Mouse (Mus musculus): ENCODE data around the gene Etv1. TPM values are rescaled to one million over a fixed set of nuclear protein-coding genes. Genes with fewer than 3 reads are reported as not detected.

The Etv1 gene
- polyA plus RNA-seq, 1 experiment from 2014 or later = 39.3 TPM

GRCm38 (mm10) chr12:38786571-38786970 is 7.4 kb downstream of the Etv1 start:
- H3K4me3 ChIP-seq = no peak overlapping the region
- H3K27me3 ChIP-seq = no peaks in the 10 kb centered on the region
- H3K4me2 ChIP-seq (replicated peaks) = no peak overlapping the region
- H3K36me3 ChIP-seq = no peaks in the 10 kb centered on the region
- peaks cover 16% of the 10 kb centered on the region for H3K4me1 ChIP-seq
- no peak overlapping the region for H3K9ac ChIP-seq (replicated peaks)
- no peak overlapping the region for H3K27ac ChIP-seq (replicated peaks)
- H3K9me3 ChIP-seq = no peaks in the 10 kb centered on the region
- ATAC-seq (replicated peaks) = no peak
- 92% methylated on average over 4 of the region's 4 CpGs for WGBS

- no peak for ATAC-seq (replicated peaks)
- H3K36me3 ChIP-seq = no peaks in the 10 kb centered on the region
- no peak overlapping the region for H3K4me3 ChIP-seq
- H3K4me2 ChIP-seq (replicated peaks) = no peak overlapping the region
- no peaks in the 10 kb centered on the region for H3K27me3 ChIP-seq
- H3K9ac ChIP-seq (replicated peaks) = no peak overlapping the region
- H3K9me3 ChIP-seq = no peaks in the 10 kb centered on the region
- no peak overlapping the region for H3K27ac ChIP-seq (replicated peaks)
- H3K4me1 ChIP-seq = peaks cover 13% of the 10 kb centered on the region
- WGBS = 64% methylated on average over 3 of the region's 3 CpGs
Observed at GRCm38 (mm10) chr12:38787704-38788103, 8.5 kb downstream of the Etv1 start.

- Histone ChIP-seq H3K36me3 (no peaks in the 10 kb centered on the region), H3K4me2 (replicated peaks) (peak overlapping the region; percentile 11; the same call in 1 of the 2 replicates), H3K9ac (replicated peaks) (no peak overlapping the region), H3K27me3 (no peaks in the 10 kb centered on the region), H3K9me3 (no peaks in the 10 kb centered on the region), H3K4me3 (no peak overlapping the region), H3K4me1 (peaks cover 8% of the 10 kb centered on the region), H3K27ac (replicated peaks) (no peak overlapping the region)
- WGBS = 24% methylated on average over 6 of the region's 6 CpGs
- ATAC-seq (replicated peaks) = peak; percentile 85
Observed at GRCm38 (mm10) chr12:38788621-38789020, 9.4 kb downstream of the Etv1 start.

- WGBS = 89% methylated on average over 10 of the region's 10 CpGs
- no peak overlapping the region for H3K27ac ChIP-seq (replicated peaks)
- ATAC-seq (replicated peaks) = no peak
- H3K4me3 ChIP-seq = no peak overlapping the region
- H3K9ac ChIP-seq (replicated peaks) = no peak overlapping the region
- peaks cover 7% of the 10 kb centered on the region for H3K4me1 ChIP-seq
- no peaks in the 10 kb centered on the region for H3K9me3 ChIP-seq
- H3K27me3 ChIP-seq = no peaks in the 10 kb centered on the region
- no peak overlapping the region for H3K4me2 ChIP-seq (replicated peaks)
- no peaks in the 10 kb centered on the region for H3K36me3 ChIP-seq
Observed at GRCm38 (mm10) chr12:38789789-38790355, 10.7 kb downstream of the Etv1 start.

- no peak overlapping the region for H3K4me2 ChIP-seq (replicated peaks)
- WGBS = 79% methylated on average over 4 of the region's 4 CpGs
Observed at GRCm38 (mm10) chr12:38793076-38793475, 13.9 kb downstream of the Etv1 start.

GRCm38 (mm10) chr12:38793697-38794096 is 14.5 kb downstream of the Etv1 start:
- WGBS = 56% methylated on average over 2 of the region's 2 CpGs
- H3K27me3 ChIP-seq = no peaks in the 10 kb centered on the region

More at GRCm38 (mm10) chr12:38793076-38793475, 13.9 kb downstream of the Etv1 start:
- no peaks in the 10 kb centered on the region for H3K9me3 ChIP-seq
- no peaks in the 10 kb centered on the region for H3K27me3 ChIP-seq
- H3K27ac ChIP-seq (replicated peaks) = no peak overlapping the region
- no peak for ATAC-seq (replicated peaks)
- H3K4me1 ChIP-seq = peaks cover 7% of the 10 kb centered on the region
- H3K4me3 ChIP-seq = no peak overlapping the region
- no peaks in the 10 kb centered on the region for H3K36me3 ChIP-seq
- no peak overlapping the region for H3K9ac ChIP-seq (replicated peaks)

GRCm38 (mm10) chr12:38807031-38807430 is 27.9 kb downstream of the Etv1 start:
- ATAC-seq (replicated peaks) = no peak
- Histone ChIP-seq H3K36me3 (no peaks in the 10 kb centered on the region), H3K4me1 (no peaks in the 10 kb centered on the region), H3K4me2 (replicated peaks) (no peak overlapping the region), H3K4me3 (no peak overlapping the region), H3K27me3 (no peaks in the 10 kb centered on the region), H3K9me3 (no peaks in the 10 kb centered on the region), H3K9ac (replicated peaks) (no peak overlapping the region), H3K27ac (replicated peaks) (no peak overlapping the region)
- WGBS = 80% methylated on average over 5 of the region's 5 CpGs

More at GRCm38 (mm10) chr12:38793697-38794096, 14.5 kb downstream of the Etv1 start:
- no peak for ATAC-seq (replicated peaks)
- Histone ChIP-seq H3K9me3 (no peaks in the 10 kb centered on the region), H3K4me2 (replicated peaks) (no peak overlapping the region), H3K27ac (replicated peaks) (no peak overlapping the region), H3K4me3 (no peak overlapping the region), H3K36me3 (no peaks in the 10 kb centered on the region), H3K9ac (replicated peaks) (no peak overlapping the region), H3K4me1 (peaks cover under 1% of the 10 kb centered on the region)

GRCm38 (mm10) chr12:38812392-38812791 is 33.2 kb downstream of the Etv1 start:
- H3K27ac ChIP-seq (replicated peaks) = no peak overlapping the region
- H3K4me2 ChIP-seq (replicated peaks) = no peak overlapping the region
- H3K27me3 ChIP-seq = no peaks in the 10 kb centered on the region
- H3K9me3 ChIP-seq = no peaks in the 10 kb centered on the region
- H3K36me3 ChIP-seq = no peaks in the 10 kb centered on the region
- no peak overlapping the region for H3K4me3 ChIP-seq
- ATAC-seq (replicated peaks) = no peak
- peaks cover 2% of the 10 kb centered on the region; the same call in 1 of the 2 replicates for H3K4me1 ChIP-seq
- 63% methylated on average over 6 of the region's 6 CpGs for WGBS
- no peak overlapping the region for H3K9ac ChIP-seq (replicated peaks)

GRCm38 (mm10) chr12:38814010-38814786 is 35.0 kb downstream of the Etv1 start:
- Histone ChIP-seq H3K27ac (replicated peaks) (no peak overlapping the region), H3K9ac (replicated peaks) (no peak overlapping the region), H3K4me1 (peaks cover 2% of the 10 kb centered on the region; the same call in 1 of the 2 replicates), H3K4me3 (no peak overlapping the region), H3K4me2 (replicated peaks) (no peak overlapping the region), H3K27me3 (no peaks in the 10 kb centered on the region), H3K9me3 (no peaks in the 10 kb centered on the region), H3K36me3 (no peaks in the 10 kb centered on the region)
- ATAC-seq (replicated peaks) = no peak
- 90% methylated on average over 6 of the region's 6 CpGs for WGBS

- Histone ChIP-seq H3K9me3 (no peaks in the 10 kb centered on the region), H3K27me3 (no peaks in the 10 kb centered on the region), H3K4me3 (no peak overlapping the region), H3K36me3 (no peaks in the 10 kb centered on the region), H3K4me2 (replicated peaks) (no peak overlapping the region), H3K27ac (replicated peaks) (no peak overlapping the region), H3K4me1 (peaks cover 2% of the 10 kb centered on the region; the same call in 1 of the 2 replicates), H3K9ac (replicated peaks) (no peak overlapping the region)
- 0 out of 2 replicates have a peak, but pooled peaks have one; percentile 26 for ATAC-seq (replicated peaks)
- 18% methylated on average over 3 of the region's 3 CpGs for WGBS
Observed at GRCm38 (mm10) chr12:38816235-38816634, 37.1 kb downstream of the Etv1 start.

GRCm38 (mm10) chr12:38818320-38818719 is 39.1 kb downstream of the Etv1 start:
- WGBS = 82% methylated on average over 2 of the region's 2 CpGs
- H3K9ac ChIP-seq (replicated peaks) = no peak overlapping the region
- no peak overlapping the region for H3K4me3 ChIP-seq
- H3K4me2 ChIP-seq (replicated peaks) = no peak overlapping the region
- H3K27me3 ChIP-seq = no peaks in the 10 kb centered on the region
- ATAC-seq (replicated peaks) = no peak
- H3K9me3 ChIP-seq = no peaks in the 10 kb centered on the region
- H3K4me1 ChIP-seq = peaks cover 2% of the 10 kb centered on the region; the same call in 1 of the 2 replicates
- H3K36me3 ChIP-seq = no peaks in the 10 kb centered on the region
- no peak overlapping the region for H3K27ac ChIP-seq (replicated peaks)

- no peak overlapping the region for H3K4me2 ChIP-seq (replicated peaks)
- no peak overlapping the region for H3K27ac ChIP-seq (replicated peaks)
- no peak overlapping the region for H3K9ac ChIP-seq (replicated peaks)
- H3K36me3 ChIP-seq = no peaks in the 10 kb centered on the region
- WGBS = 82% methylated on average over 4 of the region's 4 CpGs
- no peak for ATAC-seq (replicated peaks)
- no peaks in the 10 kb centered on the region for H3K9me3 ChIP-seq
- H3K4me3 ChIP-seq = no peak overlapping the region
- no peaks in the 10 kb centered on the region for H3K27me3 ChIP-seq
- H3K4me1 ChIP-seq = peaks cover 2% of the 10 kb centered on the region; the same call in 1 of the 2 replicates
Observed at GRCm38 (mm10) chr12:38820642-38821041, 41.5 kb downstream of the Etv1 start.

Data from forebrain, embryonic 15.5 days (tissue).